Mouse (Mus musculus) lung, adult 18-20 months (tissue): ENCODE data around the gene Luc7l3.
"Not testable (repeated sequence)": the region's sequence is repeated elsewhere in the genome, so short reads cannot be mapped to it uniquely, and the experiment has no call there.

Experiments
- DNase-seq, 2 experiments: peaks; one replicate each; pipeline ENCODE4 v3.0.0; 2022; ENCODE audit warnings: mixed read lengths in 2 of 2

Gene Luc7l3

GRCm38 (mm10) chr11:94290062-94290740, 31.6 kb downstream of the Luc7l3 start:
- no peak for DNase-seq

- no peak for DNase-seq
Observed at GRCm38 (mm10) chr11:94287105-94287504, 34.7 kb downstream of the Luc7l3 start.

GRCm38 (mm10) chr11:94285886-94286574, 35.8 kb downstream of the Luc7l3 start:
- DNase-seq = peak; percentile 76 to 84

GRCm38 (mm10) chr11:94283536-94284099, 38.2 kb downstream of the Luc7l3 start:
- DNase-seq = no peak

GRCm38 (mm10) chr11:94282291-94282690, 39.5 kb downstream of the Luc7l3 start:
- DNase-seq = no peak

GRCm38 (mm10) chr11:94281199-94282181, 40.3 kb downstream of the Luc7l3 start, which contains the start of gene Gm21885:
TSS of gene Gm21885 (plus strand) at chr11:94281873.
- DNase-seq = no peak

GRCm38 (mm10) chr11:94276869-94277337, 44.9 kb downstream of the Luc7l3 start:
- peak; percentile 90 for DNase-seq

GRCm38 (mm10) chr11:94275686-94276085, 46.1 kb downstream of the Luc7l3 start:
- no peak for DNase-seq

- DNase-seq = no peak
Observed at GRCm38 (mm10) chr11:94275226-94275625, 46.6 kb downstream of the Luc7l3 start.

GRCm38 (mm10) chr11:94274206-94274867, 47.5 kb downstream of the Luc7l3 start:
- DNase-seq = peak; percentile 32 to 55

- no peak for DNase-seq
Observed at GRCm38 (mm10) chr11:94272960-94273927, 48.5 kb downstream of the Luc7l3 start.

GRCm38 (mm10) chr11:94271015-94271414, 50.8 kb downstream of the Luc7l3 start:
- DNase-seq = no peak

- DNase-seq = no peak
Observed at GRCm38 (mm10) chr11:94269906-94270305, 51.9 kb downstream of the Luc7l3 start.

GRCm38 (mm10) chr11:94268761-94269160, 53.0 kb downstream of the Luc7l3 start:
- no peak for DNase-seq

- DNase-seq = not testable (repeated sequence)
Observed at GRCm38 (mm10) chr11:94266155-94266554, 55.6 kb downstream of the Luc7l3 start.

- DNase-seq = peak; percentile 73 to 84
Observed at GRCm38 (mm10) chr11:94265134-94265785, 56.5 kb downstream of the Luc7l3 start.

- DNase-seq = no peak
Observed at GRCm38 (mm10) chr11:94261585-94262370, 60.0 kb downstream of the Luc7l3 start.

- DNase-seq = no peak
Observed at GRCm38 (mm10) chr11:94259814-94260213, 62.0 kb downstream of the Luc7l3 start.

- DNase-seq = peak in 1 of 2 experiments; percentile 38
Observed at GRCm38 (mm10) chr11:94257987-94258386, 63.8 kb downstream of the Luc7l3 start.
